Mouse (Mus musculus): ENCODE measurements around the gene Ppfia4. TPM values are rescaled to one million over a fixed set of nuclear protein-coding genes. Genes with fewer than 3 reads are reported as not detected.

The Ppfia4 gene
- polyA plus RNA-seq, 1 experiment from 2014 or later, result 2.8 TPM

DNA sequence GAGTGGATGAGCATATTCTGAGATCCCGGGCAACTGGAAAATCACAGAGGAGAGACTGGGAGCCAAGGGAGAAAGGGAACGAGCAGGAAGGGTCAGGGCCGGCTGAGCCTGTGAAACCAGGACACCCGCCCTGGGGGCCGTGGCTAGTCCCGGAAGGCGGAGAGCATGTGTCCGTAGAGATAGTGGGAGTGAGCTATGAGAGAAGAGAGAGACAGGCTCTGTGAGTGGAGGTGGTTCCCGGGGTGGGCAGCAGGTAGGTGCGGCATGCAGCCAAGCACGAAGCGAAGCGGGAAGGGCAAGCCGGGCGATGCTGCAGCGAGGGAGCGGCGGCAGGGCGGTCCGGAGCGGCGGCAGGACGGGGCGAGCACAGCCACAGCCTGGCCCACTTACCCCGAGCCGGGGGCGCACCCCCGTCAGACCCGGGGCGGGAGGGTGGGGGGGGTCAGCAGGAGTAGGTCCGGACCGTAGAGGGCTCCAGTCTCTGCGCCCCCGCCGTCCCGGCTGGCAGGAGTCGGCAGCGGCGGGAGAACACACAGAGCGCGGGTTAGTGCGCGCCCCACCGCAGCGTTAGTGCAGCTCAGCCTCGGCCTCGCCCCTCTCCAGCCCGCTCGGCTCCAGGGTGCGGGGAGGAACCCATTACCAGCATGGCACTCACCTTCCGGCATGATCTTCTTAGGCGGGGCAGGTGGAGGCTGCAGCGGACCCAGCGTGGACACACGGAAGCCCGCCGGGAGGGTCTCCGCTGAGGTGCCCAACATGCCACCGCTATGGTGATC lies 33.9 kb downstream of the Ppfia4 start:
- TF ChIP-seq EP300 (optimal IDR thresholded peaks at IDR 0.05), result no peak
- no peak for TF ChIP-seq CTCF (IDR thresholded peaks at IDR 0.05; ENCODE audit: low read depth)
- Histone ChIP-seq H3K4me1 (replicated peaks; ENCODE audit: control insufficient read depth, insufficient read depth) (0 out of 2 replicates have a peak, but pooled peaks cover 2% of the 10 kb centered on the region), H3K27ac (replicated peaks) (no peak overlapping the region), H3K4me3 (ENCODE audit: low read depth, low read length) (peak overlapping the region; percentile 46), H3K27me3 (ENCODE audit: control insufficient read depth, insufficient read depth, low read length) (no peaks in the 10 kb centered on the region), H3K36me3 (ENCODE audit: control insufficient read depth, insufficient read depth, low read length) (no peaks in the 10 kb centered on the region), H3K9ac (ENCODE audit: low read length) (peak overlapping the region; percentile 59), H3K4me2 (replicated peaks; ENCODE audit: low read depth) (peak overlapping the region; percentile 85), H3K9me3 (ENCODE audit: control insufficient read depth, low read length) (no peaks in the 10 kb centered on the region)
- ATAC-seq (ENCODE audit: low FRiP score, low TSS enrichment), result peak; percentile 62
- WGBS, result 7% methylated on average over 47 of the region's 59 CpGs
- peak; percentile 60 for DNase-seq (ENCODE audit: low spot score)

DNA sequence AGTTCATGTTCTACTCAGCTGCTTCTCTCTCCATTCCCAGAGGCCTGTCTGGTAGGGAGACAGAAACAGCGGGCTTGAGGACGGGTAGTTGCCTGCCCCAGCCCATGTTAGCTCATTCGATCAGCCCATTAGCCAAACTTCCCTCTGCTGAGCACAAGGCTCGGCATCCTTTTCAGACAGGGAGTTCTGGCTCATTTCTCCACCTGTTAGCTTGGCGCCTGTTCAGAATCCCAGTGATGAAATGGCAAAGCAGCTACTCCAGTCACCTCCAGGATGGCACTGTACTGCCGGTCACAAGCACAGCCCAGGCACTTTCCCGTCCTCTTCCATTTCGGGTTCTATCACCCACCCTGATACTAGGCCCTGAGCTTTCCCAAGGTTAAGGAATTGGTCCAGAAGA lies 35.5 kb downstream of the Ppfia4 start:
- DNase-seq (ENCODE audit: low spot score), result no peak
- Histone ChIP-seq H3K36me3 (ENCODE audit: control insufficient read depth, insufficient read depth, low read length) (no peaks in the 10 kb centered on the region), H3K27me3 (ENCODE audit: control insufficient read depth, insufficient read depth, low read length) (no peaks in the 10 kb centered on the region), H3K4me3 (ENCODE audit: low read depth, low read length) (no peak overlapping the region), H3K4me2 (replicated peaks; ENCODE audit: low read depth) (no peak overlapping the region), H3K27ac (replicated peaks) (no peak overlapping the region), H3K9ac (ENCODE audit: low read length) (no peak overlapping the region), H3K9me3 (ENCODE audit: control insufficient read depth, low read length) (no peaks in the 10 kb centered on the region), H3K4me1 (replicated peaks; ENCODE audit: control insufficient read depth, insufficient read depth) (no peaks in the 10 kb centered on the region)
- no peak for ATAC-seq (ENCODE audit: low FRiP score, low TSS enrichment)
- TF ChIP-seq EP300 (optimal IDR thresholded peaks at IDR 0.05) (no peak), CTCF (IDR thresholded peaks at IDR 0.05; ENCODE audit: low read depth) (no peak)
- WGBS, result 86% methylated on average over 8 of the region's 8 CpGs

DNA sequence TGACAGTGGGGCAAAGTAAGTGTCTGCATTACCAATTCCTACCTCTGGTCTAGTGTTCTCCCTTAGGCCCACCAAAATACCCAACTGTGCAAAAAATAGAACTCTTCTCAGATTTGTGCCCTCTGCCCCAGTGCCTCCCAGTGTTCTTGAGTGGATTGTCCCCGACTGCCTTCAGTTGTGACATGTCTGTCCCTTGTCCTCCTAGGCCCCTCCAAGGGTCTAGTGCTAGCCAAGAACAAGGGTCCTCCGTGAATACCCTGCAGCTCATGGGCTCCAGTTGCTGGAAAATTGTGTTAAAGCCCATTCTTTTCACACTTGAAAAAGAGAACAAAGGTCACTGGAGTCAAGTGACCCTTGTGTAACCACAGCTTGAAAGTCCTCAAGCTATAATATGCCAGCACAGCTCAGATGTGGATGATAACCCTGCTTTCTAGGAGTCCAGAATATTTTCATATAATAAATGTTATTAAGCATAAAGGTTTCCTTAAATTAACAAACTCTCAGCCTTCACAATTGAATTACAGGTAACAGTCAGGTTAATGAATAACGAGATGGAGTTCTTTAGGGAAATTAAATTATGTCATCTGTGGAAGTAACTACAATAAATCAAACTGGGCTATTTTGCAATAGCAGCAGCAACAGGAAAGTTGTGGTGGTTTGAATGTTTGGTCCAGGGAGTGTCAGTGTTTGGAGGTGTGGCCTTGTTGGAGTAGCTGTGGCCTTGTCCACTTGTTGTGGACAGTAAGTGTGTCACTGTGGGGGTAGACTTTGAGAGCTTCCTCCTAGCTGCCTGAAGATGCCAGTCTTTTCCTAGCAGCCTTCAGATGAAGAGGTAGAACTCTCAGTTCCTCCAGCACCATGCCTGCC lies 38.8 kb downstream of the Ppfia4 start:
- Histone ChIP-seq H3K36me3 (ENCODE audit: control insufficient read depth, insufficient read depth, low read length) (no peaks in the 10 kb centered on the region), H3K4me3 (ENCODE audit: low read depth, low read length) (no peak overlapping the region), H3K9me3 (ENCODE audit: control insufficient read depth, low read length) (no peaks in the 10 kb centered on the region), H3K4me1 (replicated peaks; ENCODE audit: control insufficient read depth, insufficient read depth) (no peaks in the 10 kb centered on the region), H3K4me2 (replicated peaks; ENCODE audit: low read depth) (no peak overlapping the region), H3K27ac (replicated peaks) (no peak overlapping the region), H3K9ac (ENCODE audit: low read length) (no peak overlapping the region), H3K27me3 (ENCODE audit: control insufficient read depth, insufficient read depth, low read length) (no peaks in the 10 kb centered on the region)
- 66% methylated on average over 3 of the region's 3 CpGs for WGBS
- TF ChIP-seq CTCF (IDR thresholded peaks at IDR 0.05; ENCODE audit: low read depth) (no peak), EP300 (optimal IDR thresholded peaks at IDR 0.05) (no peak)
- no peak for DNase-seq (ENCODE audit: low spot score)
- ATAC-seq (ENCODE audit: low FRiP score, low TSS enrichment), result no peak

DNA sequence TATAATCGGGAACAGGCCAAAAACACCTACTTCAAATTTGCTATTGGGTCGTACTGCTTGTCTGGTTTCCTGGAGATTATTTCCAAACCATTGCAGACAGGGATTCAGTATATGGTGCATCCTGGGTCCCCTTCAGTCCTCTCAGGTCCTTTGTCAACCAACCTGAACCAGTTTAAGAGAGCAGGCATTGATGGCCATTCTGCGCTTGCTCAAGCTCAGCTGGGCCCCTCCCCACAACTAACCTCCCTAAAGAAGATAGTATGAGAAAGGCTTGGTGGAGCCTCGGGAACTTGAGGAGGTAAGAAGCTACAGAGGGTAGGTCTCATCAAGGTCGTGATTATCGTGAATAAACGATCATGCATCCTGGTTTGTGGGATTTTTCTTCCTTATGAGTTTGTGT lies 39.5 kb downstream of the Ppfia4 start:
- Histone ChIP-seq H3K9me3 (ENCODE audit: control insufficient read depth, low read length) (no peaks in the 10 kb centered on the region), H3K36me3 (ENCODE audit: control insufficient read depth, insufficient read depth, low read length) (no peaks in the 10 kb centered on the region), H3K4me1 (replicated peaks; ENCODE audit: control insufficient read depth, insufficient read depth) (no peaks in the 10 kb centered on the region), H3K4me2 (replicated peaks; ENCODE audit: low read depth) (no peak overlapping the region), H3K27me3 (ENCODE audit: control insufficient read depth, insufficient read depth, low read length) (no peaks in the 10 kb centered on the region), H3K9ac (ENCODE audit: low read length) (no peak overlapping the region), H3K4me3 (ENCODE audit: low read depth, low read length) (no peak overlapping the region), H3K27ac (replicated peaks) (no peak overlapping the region)
- ATAC-seq (ENCODE audit: low FRiP score, low TSS enrichment), result no peak
- no peak for DNase-seq (ENCODE audit: low spot score)
- TF ChIP-seq EP300 (optimal IDR thresholded peaks at IDR 0.05) (no peak), CTCF (IDR thresholded peaks at IDR 0.05; ENCODE audit: low read depth) (no peak)
- WGBS, result 88% methylated on average over 7 of the region's 7 CpGs

DNA sequence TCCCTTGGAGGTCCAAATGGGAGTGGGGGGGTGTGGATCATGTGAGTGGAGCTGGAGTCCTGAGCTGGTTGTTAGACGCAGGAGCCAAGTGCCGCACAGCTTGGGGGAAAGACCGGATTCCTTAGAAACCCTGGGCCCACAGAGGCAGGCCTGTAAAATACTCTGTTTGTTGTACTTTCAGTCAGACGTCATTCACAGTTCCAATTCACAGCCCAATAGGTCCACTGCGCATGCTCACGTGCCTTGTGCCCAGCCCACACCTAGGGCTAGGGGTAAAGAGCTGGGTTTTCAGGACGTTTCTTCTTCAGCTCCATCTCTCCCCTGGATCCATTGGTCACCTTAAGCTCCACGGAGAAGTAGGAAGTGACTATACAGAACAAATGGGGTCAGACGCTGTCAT lies 40.1 kb downstream of the Ppfia4 start:
- Histone ChIP-seq H3K9me3 (ENCODE audit: control insufficient read depth, low read length) (no peaks in the 10 kb centered on the region), H3K9ac (ENCODE audit: low read length) (no peak overlapping the region), H3K4me1 (replicated peaks; ENCODE audit: control insufficient read depth, insufficient read depth) (no peaks in the 10 kb centered on the region), H3K36me3 (ENCODE audit: control insufficient read depth, insufficient read depth, low read length) (no peaks in the 10 kb centered on the region), H3K4me3 (ENCODE audit: low read depth, low read length) (no peak overlapping the region), H3K27me3 (ENCODE audit: control insufficient read depth, insufficient read depth, low read length) (no peaks in the 10 kb centered on the region), H3K27ac (replicated peaks) (no peak overlapping the region), H3K4me2 (replicated peaks; ENCODE audit: low read depth) (no peak overlapping the region)
- ATAC-seq (ENCODE audit: low FRiP score, low TSS enrichment), result no peak
- TF ChIP-seq CTCF (IDR thresholded peaks at IDR 0.05; ENCODE audit: low read depth) (no peak), EP300 (optimal IDR thresholded peaks at IDR 0.05) (no peak)
- DNase-seq (ENCODE audit: low spot score), result no peak
- whole genome bisulfite sequencing, result 57% methylated on average over 9 of the region's 9 CpGs

DNA sequence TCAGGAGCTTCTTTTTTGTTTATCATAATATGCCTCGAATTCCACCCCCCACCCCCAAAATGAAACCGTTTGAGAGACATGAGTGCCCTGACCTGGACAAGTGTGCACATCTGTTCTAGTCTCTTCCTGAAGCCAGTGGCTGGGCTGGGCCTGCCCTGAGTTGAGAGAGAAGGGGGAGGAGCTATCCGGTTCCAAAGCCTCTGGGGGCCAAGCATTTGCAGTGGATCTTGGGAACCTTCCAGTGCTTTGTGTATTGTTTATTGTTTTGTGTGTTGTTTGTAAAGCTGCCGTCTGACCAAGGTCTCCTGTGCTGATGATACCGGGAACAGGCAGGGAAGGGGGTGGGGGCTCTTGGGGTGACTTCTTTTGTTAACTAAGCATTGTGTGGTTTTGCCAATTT lies 40.7 kb downstream of the Ppfia4 start:
- Histone ChIP-seq H3K4me3 (ENCODE audit: low read depth, low read length) (no peak overlapping the region), H3K4me1 (replicated peaks; ENCODE audit: control insufficient read depth, insufficient read depth) (no peaks in the 10 kb centered on the region), H3K36me3 (ENCODE audit: control insufficient read depth, insufficient read depth, low read length) (no peaks in the 10 kb centered on the region), H3K9me3 (ENCODE audit: control insufficient read depth, low read length) (no peaks in the 10 kb centered on the region), H3K27ac (replicated peaks) (no peak overlapping the region), H3K27me3 (ENCODE audit: control insufficient read depth, insufficient read depth, low read length) (no peaks in the 10 kb centered on the region), H3K4me2 (replicated peaks; ENCODE audit: low read depth) (no peak overlapping the region), H3K9ac (ENCODE audit: low read length) (no peak overlapping the region)
- TF ChIP-seq EP300 (optimal IDR thresholded peaks at IDR 0.05) (no peak), CTCF (IDR thresholded peaks at IDR 0.05; ENCODE audit: low read depth) (no peak)
- WGBS, result 24% methylated on average over 5 of the region's 5 CpGs
- ATAC-seq (ENCODE audit: low FRiP score, low TSS enrichment) (0 out of 2 replicates have a peak, but pooled peaks have one; percentile 40), DNase-seq (ENCODE audit: low spot score) (no peak)
